Mouse (Mus musculus) hindbrain, embryonic 14.5 days (tissue): ENCODE measurements at regions not wholly inside any gene's neighbourhood (a gene's known extent, or its start where the extent isn't known, plus 50 kb on each side); places are given as distances from the start of the nearest gene placed in this dataset.

Experiments used
- ATAC-seq: fragments of 200-750 bp; cut with Nextera tagmentation; 2 replicates; pipeline ENCODE4 v1.8.0; 2017; ENCODE audit warnings: moderate number of reproducible peaks, mild to moderate bottlenecking, moderate TSS enrichment, moderate library complexity; ENCODE audit not compliant: low FRiP score
- DNase-seq: peaks from one replicate; pipeline ENCODE4 v3.0.0-alpha.2; 2015; ENCODE audit warnings: low spot score
- H3K27ac ChIP-seq: fragments of 300-500 bp; sonication (generic); 2 replicates; pipeline ENCODE4 v1.5.1; 2014; ENCODE audit warnings: mild to moderate bottlenecking, moderate library complexity
- H3K27me3 ChIP-seq: fragments of 300-500 bp; sonication (generic); 2 replicates; pipeline ENCODE4 v1.6.1; 2014; ENCODE audit warnings: mild to moderate bottlenecking, low read length, mixed read lengths; ENCODE audit not compliant: control insufficient read depth, insufficient read depth
- H3K36me3 ChIP-seq: fragments of 300-500 bp; sonication (generic); replicated peaks from 2 replicates; pipeline ENCODE4 v1.6.1; 2014; ENCODE audit not compliant: control insufficient read depth, insufficient read depth
- H3K4me1 ChIP-seq: fragments of 300-500 bp; sonication (generic); replicated peaks from 2 replicates; pipeline ENCODE4 v1.6.1; 2014; ENCODE audit warnings: antibody characterized with exemption, low read length, mixed read lengths; ENCODE audit not compliant: control insufficient read depth, insufficient read depth
- H3K4me2 ChIP-seq: fragments of 300-500 bp; sonication (generic); replicated peaks from 2 replicates; pipeline ENCODE4 v1.6.1; 2014; ENCODE audit warnings: mild to moderate bottlenecking, moderate library complexity
- H3K4me3 ChIP-seq: fragments of 300-500 bp; sonication (generic); replicated peaks from 2 replicates; pipeline ENCODE4 v1.5.1; 2014; ENCODE audit warnings: mild to moderate bottlenecking, low read length
- H3K9ac ChIP-seq: fragments of 300-500 bp; sonication (generic); 2 replicates; pipeline ENCODE4 v1.6.1; 2014
- H3K9me3 ChIP-seq: fragments of 300-500 bp; sonication (generic); 2 replicates; pipeline ENCODE4 v1.6.1; 2016; ENCODE audit warnings: low read length; ENCODE audit not compliant: control insufficient read depth
- WGBS: fragments of 180-500 bp; shearing (Covaris S2); extraction: QIAGEN DNeasy Blood & Tissue Kit; methylation state at CpG from one replicate; pipeline ENCODE4 v1.1.7; 2014; 5-methylcytosine and 5-hydroxymethylcytosine counted together

DNA sequence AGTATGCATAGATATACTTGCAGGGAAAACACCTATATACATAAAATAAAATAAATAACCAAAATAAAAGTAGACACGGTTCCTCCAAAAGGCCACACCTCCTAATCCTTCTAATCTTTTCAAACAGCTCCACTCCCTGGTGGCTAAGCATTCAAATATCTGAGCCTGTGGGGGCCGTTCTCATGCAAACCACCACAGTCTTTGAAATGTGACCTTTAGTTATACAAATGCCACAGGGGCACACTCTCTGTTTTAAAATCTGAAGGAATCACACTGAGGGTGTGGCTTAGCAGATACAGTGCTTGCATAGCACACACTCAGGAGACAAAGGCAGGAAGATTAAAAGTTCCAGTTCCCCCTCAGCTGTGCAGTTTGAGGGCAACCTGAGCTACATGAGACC, 50.4 kb upstream of the Col13a1 start:
- no peaks in the 10 kb centered on the region for H3K4me1 ChIP-seq
- H3K9me3 ChIP-seq = no peaks in the 10 kb centered on the region
- H3K4me2 ChIP-seq = no peak overlapping the region
- no peak overlapping the region for H3K4me3 ChIP-seq
- DNase-seq (no peak), ATAC-seq (no peak)
- WGBS = 85% methylated on average over 2 of the region's 2 CpGs
- H3K27me3 ChIP-seq = no peaks in the 10 kb centered on the region
- no peak overlapping the region for H3K9ac ChIP-seq
- no peak overlapping the region for H3K27ac ChIP-seq
- no peaks in the 10 kb centered on the region for H3K36me3 ChIP-seq
